ENCODE assay signal across 19 mouse cellular contexts in the genomic region with DNA sequence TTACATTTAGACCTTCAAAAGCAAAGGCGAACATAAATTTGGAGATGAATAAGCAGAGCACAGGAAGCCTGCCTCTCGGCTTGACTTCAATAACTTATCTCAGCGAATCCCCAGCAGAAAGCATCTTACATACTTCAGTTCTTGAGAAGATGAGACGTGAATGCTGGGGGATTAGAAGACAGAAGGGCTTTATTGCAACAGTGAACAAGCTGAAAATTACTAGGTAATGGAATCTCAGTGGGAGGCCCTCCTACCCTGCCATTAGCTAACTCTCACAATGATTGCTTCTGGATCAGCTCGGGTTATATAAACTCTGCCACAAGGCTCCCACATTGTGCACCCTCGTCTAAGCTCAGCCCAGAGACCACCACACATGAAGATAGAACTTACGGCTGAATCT.
DNase-seq lines count a peak whose midpoint lies in the region; ATAC-seq lines count a peak whose summit lies in the region.
"Had no signal": no experiment of that assay in that cellular context is flagged by ENCODE, and none has a peak within 500 bp of the region (broad histone marks: within the 10 kb centered on the region; RNA-seq: fewer than 3 reads in every experiment).

No protein-coding gene starts in this region.

- no peak overlapping the region for H3K27ac ChIP-seq in forebrain, embryonic 14.5 days (ENCODE audit: low read depth, low read length)
- H3K27ac ChIP-seq in forebrain, embryonic 12.5 days = no peak overlapping the region
- H3K27ac ChIP-seq: embryonic facial prominence, embryonic 15.5 days; forebrain, embryonic 10.5 days; gastrocnemius, adult 2 months; hindbrain, embryonic 12.5 days had no signal

- no peaks in the 10 kb centered on the region for H3K9me3 ChIP-seq in forebrain, embryonic 14.5 days (replicated peaks; ENCODE audit: control insufficient read depth, low read length)
- H3K9me3 ChIP-seq in forebrain, embryonic 12.5 days = no peaks in the 10 kb centered on the region
- H3K9me3 ChIP-seq: embryonic facial prominence, embryonic 15.5 days; forebrain, embryonic 10.5 days; hindbrain, embryonic 12.5 days had no signal

- no peak overlapping the region for H3K4me3 ChIP-seq in forebrain, embryonic 14.5 days (ENCODE audit: low read depth, low read length)
- H3K4me3 ChIP-seq in forebrain, embryonic 12.5 days (replicated peaks) = no peak overlapping the region
- H3K4me3 ChIP-seq: embryonic facial prominence, embryonic 15.5 days; erythroblast, embryonic 14.5 days; forebrain, embryonic 10.5 days; gastrocnemius, adult 2 months; hindbrain, embryonic 12.5 days had no signal

- ATAC-seq in forebrain, embryonic 14.5 days = no peak
- ATAC-seq in forebrain, embryonic 12.5 days (ENCODE audit: low FRiP score) = no peak

- H3K27me3 ChIP-seq in forebrain, embryonic 14.5 days (replicated peaks; ENCODE audit: control insufficient read depth, insufficient read depth, low read length) = no peaks in the 10 kb centered on the region
- peaks cover 12% of the 10 kb centered on the region for H3K27me3 ChIP-seq in forebrain, embryonic 12.5 days
- H3K27me3 ChIP-seq: embryonic facial prominence, embryonic 15.5 days; hindbrain, embryonic 12.5 days had no signal

- no peak overlapping the region for H3K9ac ChIP-seq in forebrain, embryonic 14.5 days (ENCODE audit: low read length)
- no peak overlapping the region for H3K9ac ChIP-seq in forebrain, embryonic 12.5 days
- H3K9ac ChIP-seq: embryonic facial prominence, embryonic 15.5 days; hindbrain, embryonic 12.5 days had no signal

- no peaks in the 10 kb centered on the region for H3K36me3 ChIP-seq in forebrain, embryonic 14.5 days (ENCODE audit: control insufficient read depth, insufficient read depth, low read length)
- H3K36me3 ChIP-seq in forebrain, embryonic 12.5 days (replicated peaks) = no peaks in the 10 kb centered on the region
- H3K36me3 ChIP-seq: embryonic facial prominence, embryonic 15.5 days; forebrain, embryonic 10.5 days; hindbrain, embryonic 12.5 days had no signal

- intact Hi-C loops in left cerebral cortex, postnatal 25 days (cut with DNase I) = no loop called here

- peak; percentile 37 for DNase-seq in forebrain, embryonic 14.5 days (ENCODE audit: low spot score)
- peak; percentile 6 for DNase-seq in left cerebral cortex, adult 11 months (ENCODE audit: low spot score)
- DNase-seq in left cerebral cortex, postnatal 25 days (ENCODE audit: low spot score in 2 of 2) = no peak
- peak; percentile 5 for DNase-seq in retina, postnatal 1 day
- DNase-seq in retina, embryonic 14.5 days (ENCODE audit: low spot score) = no peak
- no peak for DNase-seq in lung, postnatal 36 days
- DNase-seq: adrenal gland, postnatal 10 days; cerebellum, adult 18-20 months; cerebellum, adult 9-11 months; cerebellum, postnatal 36 days; gastrocnemius, adult 2 months; gastrocnemius, postnatal 25 days; heart, postnatal 10 days; heart, postnatal 4 days had no signal

- H3K4me2 ChIP-seq in forebrain, embryonic 14.5 days (ENCODE audit: low read length) = no peak overlapping the region
- no peak overlapping the region for H3K4me2 ChIP-seq in forebrain, embryonic 12.5 days
- H3K4me2 ChIP-seq: embryonic facial prominence, embryonic 15.5 days; hindbrain, embryonic 12.5 days had no signal

- WGBS in forebrain, embryonic 14.5 days = 32% methylated on average over 7 of the region's 7 CpGs
- 32% methylated on average over 7 of the region's 7 CpGs for WGBS in forebrain, embryonic 12.5 days

- peaks cover 8% of the 10 kb centered on the region; the same call in 1 of the 2 replicates for H3K4me1 ChIP-seq in forebrain, embryonic 14.5 days (ENCODE audit: control insufficient read depth, insufficient read depth, low read length)
- peaks cover 21% of the 10 kb centered on the region for H3K4me1 ChIP-seq in forebrain, embryonic 12.5 days
- H3K4me1 ChIP-seq: embryonic facial prominence, embryonic 15.5 days had no signal

Comparison
In these comparisons a context has a peak if more than half of its experiments do, and no peak if none do; other contexts are left out.
1. DNase-seq: peak in forebrain, embryonic 14.5 days (single experiment), left cerebral cortex, adult 11 months (single experiment) and retina, postnatal 1 day (single experiment); none in left cerebral cortex, postnatal 25 days (0 of 2), retina, embryonic 14.5 days (single experiment) and lung, postnatal 36 days (single experiment).